Mouse (Mus musculus): ENCODE results near the gene Naglu. TPM values are rescaled to one million over a fixed set of nuclear protein-coding genes. Genes with fewer than 3 reads are reported as not detected.

The Naglu gene
- polyA plus RNA-seq (2017; shearing (Covaris generic)): 1 to 10 TPM; 6.8 to 9.0 TPM

DNA sequence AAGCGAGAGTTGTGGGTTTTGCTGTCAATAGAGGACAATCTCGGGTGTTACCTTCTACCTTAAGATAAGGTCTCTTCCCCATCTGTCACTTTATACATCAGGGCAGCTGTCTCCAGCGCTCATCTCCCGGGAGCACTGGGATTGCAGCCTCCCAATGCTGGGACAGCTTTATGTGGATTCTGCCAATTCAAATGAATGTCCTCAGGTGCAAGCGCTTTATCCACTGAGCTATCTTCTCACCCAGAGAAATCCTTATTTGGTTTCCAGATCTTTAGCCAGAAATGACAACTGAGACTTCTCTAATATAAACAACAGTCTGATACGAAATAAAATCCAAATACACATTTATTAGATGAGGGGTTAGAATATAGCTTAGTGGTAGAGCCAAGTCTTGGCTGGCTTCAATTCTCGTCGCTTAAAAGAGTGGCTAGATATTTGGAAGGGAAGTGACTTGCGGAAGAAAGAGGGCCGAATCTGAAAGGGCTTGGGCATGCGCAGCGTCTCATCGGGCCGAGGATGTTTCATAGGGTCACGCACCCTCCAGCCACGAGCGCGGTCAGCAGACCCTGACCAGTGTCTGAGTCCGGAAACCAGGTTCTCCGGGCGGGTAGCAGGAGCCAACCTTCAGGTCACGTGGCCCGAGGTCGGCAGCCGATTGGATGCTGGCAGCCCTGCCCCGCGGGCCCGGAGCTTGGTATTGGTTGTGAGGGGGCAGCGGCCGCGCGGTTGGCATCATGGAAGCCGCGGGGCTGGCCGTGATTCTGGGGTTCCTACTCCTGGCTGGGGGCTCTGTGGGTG lies at the start of gene Naglu:
TSS of gene Naglu (plus strand) at position 622 of the 798 bp plus-strand sequence.
- peak; percentile 96 for ATAC-seq

DNA sequence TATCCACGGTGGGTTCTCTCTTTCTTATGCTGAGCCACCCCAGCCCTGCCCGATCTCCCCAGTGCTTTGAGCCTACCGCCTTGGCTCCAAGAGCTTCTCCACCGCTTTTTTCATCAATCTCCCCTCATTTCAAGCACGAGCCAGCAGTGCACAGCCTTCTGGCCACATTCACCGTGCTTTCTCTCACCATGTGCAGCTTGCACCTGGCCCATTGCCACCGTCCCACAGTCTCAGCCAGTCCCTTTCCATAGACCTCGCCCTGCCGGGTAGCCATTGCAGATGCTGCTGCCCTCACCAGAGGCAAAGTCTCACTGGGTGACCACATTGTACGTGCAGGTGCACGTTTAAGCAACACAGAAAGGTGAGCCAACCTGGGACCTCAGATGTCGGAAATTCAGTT lies 46.4 kb upstream of the Naglu start:
- no peak for ATAC-seq

DNA sequence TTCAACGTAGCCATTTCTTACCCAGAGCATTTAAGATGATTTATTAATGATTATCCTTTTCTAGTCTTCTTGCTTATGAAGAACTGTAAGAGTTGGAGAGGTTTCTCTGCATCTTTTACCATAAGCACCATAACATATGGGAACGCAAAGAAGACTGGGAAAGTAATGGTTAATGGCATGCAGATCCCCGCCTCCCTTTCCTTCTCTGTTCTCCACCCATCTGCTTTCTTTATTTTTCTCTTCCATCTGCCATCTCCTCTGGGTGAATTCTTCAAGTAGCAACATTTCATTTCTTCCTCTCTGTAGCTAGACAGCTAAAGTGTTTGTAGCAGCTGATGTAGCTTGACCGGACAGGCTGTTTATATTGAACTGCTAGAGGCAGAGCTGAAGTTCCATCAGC lies 45.8 kb upstream of the Naglu start:
- ATAC-seq: no peak

DNA sequence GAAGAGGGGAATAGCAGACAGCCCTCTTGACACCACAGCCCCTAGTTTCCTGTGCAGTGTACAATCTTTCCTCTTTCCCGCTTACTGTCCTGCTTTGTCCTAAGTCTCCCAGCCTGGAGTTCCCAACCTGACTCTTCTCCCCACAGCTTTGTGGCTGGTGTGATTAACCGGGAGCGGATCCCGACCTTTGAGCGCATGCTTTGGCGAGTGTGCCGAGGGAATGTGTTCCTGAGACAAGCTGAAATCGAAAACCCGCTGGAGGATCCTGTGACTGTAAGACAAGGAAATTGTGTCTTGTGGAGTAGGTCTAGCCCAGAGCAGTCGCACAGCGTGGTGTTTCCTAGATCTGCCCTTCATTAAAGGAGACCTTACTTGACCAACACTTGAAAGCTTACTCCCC lies 42.7 kb upstream of the Naglu start:
- ATAC-seq: no peak

DNA sequence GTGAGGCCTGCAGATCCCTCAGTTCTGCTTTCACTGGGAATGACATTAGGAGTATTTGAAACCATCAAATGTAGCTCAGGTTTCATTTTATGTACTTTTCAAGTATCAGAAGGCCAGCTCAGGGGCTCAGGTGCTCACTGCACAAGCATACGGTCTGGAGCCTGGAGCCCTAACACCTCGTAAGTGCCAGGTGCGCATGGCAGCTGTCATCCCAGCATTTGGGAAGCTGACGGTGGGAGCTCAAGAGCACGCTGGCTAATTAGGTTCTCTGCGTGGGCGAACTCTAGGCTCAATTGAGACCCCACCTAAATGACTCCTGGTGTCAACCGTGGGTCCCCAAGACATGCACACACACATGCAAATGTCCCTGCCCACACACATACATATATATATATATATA lies 40.5 kb upstream of the Naglu start:
- no peak for ATAC-seq

DNA sequence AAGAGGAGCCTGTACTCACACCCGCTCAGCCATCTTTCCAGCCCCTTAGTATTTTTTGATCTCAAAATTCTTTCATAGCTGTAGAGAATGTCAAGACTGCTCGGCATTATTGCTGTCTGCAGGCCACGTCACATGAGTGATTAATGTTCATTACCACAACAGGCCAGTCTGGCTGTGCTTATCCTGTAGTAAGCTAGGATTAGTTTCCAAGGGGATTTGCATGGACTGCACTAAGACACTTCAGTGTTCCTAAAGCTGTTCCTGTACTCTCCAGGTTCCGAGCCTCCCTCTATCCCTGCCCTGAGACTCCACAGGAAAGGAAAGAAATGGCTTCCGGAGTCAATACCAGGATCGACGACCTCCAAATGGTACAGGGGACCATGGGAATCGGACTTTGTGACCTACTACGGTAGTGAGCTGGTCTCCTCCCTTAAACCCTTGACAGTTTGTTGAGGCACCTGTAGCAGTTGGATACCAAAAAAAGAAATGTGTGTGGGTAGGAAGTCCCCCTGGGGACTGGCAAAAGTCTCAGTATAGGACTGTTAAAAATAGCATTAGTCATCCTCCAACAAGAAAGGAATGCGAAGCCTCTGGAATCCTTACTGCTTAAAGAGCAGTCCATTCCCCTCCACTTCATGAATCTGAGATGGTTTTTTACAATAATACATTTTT lies 39.5 kb upstream of the Naglu start:
- ATAC-seq: no peak

DNA sequence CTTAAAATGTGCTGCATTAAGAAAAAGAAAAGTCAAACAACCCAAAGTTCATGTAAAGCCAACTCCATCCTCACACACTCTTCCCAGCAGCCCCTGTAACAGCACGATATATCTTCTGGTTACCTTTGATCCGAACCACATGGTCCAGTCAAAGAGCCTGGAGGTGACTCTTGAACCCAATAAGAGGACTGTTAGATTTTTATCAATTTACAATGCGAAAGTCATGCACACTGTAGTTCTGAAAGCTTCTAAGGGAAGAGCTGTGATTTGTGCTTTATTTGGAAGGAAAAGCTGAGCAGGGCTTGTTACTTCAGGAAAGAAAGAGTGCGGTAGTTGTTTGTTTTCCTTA lies 39.0 kb upstream of the Naglu start:
- ATAC-seq: no peak

DNA sequence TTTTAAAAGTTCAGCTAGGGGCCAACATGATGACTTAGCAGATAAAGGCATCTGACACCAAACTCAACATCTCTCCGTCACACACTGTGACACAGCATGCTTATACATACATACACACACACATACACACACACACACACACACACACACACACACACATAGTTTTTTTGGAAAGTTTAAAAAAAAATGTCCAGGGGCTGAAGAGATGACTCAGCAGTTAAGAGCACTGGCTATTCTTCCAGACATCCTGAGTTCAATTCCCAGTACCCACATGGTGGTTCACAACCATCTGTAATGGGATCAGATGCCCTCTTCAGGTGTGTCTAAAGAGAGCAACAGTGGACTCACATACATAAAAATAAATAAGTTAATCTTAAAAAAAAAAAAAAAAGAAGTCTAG lies 38.3 kb upstream of the Naglu start:
- no peak for ATAC-seq

DNA sequence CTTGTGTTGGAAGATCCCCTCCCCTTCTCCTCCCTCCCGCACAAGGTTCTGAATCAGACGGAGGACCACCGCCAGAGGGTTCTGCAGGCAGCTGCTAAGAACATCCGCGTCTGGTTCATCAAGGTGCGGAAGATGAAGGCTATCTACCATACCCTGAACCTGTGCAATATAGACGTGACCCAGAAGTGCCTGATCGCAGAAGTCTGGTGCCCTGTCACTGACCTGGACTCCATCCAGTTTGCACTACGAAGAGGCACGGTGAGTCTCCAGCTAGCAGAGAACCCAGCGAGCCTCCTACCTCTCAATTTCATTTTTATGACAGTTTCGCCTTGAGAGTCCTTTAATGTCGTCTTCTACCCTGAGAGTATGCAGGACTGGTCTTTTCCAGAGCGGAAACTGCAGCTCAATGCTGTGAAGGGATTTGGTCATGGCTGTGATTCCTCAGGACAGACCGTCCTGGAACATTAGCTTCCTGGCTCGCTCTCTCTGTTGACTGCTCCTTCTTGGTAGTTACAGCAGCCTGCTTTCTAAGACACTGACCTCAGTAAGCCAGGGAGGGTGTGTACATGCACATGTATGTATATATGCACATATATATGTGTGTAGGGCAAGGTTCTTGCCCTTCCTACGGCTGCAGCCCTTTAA lies 35.8 kb upstream of the Naglu start:
- no peak for ATAC-seq

DNA sequence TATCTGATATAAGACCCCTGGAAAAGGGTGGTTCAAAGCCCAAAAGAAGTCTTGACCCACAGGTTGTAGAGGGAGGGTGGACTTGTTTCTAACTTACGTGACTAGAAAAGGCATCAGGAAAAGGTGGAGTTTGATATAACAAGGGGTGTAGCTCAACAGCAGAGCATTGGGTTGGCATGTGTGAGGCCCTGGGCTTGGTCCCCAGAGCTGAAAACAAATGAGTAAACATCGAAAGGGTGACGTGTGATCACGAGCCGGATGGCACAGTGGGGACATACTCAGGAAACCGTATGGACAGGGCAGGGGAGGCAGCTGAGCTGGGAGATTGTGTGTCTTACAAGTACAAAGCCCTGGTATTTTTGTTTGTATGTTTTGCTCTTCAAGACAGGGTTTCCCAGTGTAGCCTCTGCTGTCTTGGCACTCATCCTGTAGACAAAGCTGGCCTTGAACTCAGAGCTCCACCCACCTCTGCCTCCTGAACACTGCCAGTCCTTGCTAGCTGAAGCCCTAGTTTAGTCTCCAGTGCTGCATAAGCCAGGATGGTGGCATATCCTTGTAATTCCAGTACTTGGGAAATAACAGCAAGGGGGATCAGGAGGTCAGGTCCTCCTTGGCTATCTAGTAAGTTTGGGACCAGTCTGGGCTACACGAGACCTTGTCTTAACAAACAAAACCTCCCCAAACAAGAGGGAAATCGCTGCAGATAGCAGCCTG lies 35.0 kb upstream of the Naglu start:
- no peak for ATAC-seq

DNA sequence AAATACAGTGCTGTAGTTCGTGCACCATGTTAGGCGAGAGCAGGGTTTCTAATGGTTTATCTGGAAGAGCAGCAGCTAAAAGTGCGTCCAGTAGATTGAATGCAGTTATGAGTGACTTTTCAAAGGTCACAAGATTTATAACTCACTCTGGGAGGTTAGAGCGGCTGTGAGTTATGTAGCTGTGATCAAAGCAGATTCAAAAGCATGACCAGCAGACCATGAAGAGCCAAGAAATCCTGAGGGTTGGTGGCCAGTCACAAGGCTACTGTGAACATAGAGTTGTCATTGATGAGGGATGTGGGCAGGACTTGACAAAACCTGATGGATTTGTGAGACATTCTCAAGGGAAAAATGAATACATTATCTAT lies 34.5 kb upstream of the Naglu start:
- no peak for ATAC-seq

DNA sequence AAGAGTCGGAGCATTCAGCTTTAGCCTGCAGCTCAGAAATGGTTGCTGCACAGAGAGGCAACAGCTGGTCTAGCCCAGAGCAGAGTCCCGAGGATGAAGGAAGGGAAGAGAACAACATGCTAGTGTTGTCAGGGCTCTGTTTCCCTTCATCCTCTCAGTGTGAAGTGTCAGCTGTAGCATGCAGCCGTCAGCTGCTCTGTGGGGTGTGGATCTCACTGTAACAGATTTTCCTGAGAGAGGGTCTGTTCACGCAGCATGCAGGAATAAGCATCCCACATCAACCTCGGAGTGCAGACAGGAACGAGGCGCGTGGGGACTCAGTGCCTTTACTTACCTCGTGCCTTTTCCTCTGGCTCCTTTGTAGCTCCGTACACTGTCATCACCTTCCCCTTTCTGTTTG lies 32.0 kb upstream of the Naglu start:
- ATAC-seq: no peak

DNA sequence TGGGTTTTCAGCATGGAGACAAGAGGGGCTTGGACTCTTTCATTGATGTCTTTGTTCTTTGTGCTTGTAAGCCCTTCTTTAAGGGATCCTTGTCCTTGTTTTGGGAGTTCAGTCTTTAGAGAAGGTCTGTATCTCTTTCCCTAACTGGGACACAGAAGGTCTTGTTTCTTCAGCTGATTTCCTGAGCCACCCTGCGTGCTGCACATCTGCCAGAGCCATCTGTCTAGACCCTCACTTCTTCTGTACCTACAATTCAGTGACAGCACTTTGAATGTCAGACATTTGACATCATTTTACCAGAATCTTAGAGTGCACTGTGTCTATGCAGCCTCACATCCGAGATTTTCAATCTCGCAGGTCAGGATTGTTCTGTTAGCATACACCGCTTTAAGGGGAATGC lies 24.0 kb upstream of the Naglu start:
- ATAC-seq: no peak

DNA sequence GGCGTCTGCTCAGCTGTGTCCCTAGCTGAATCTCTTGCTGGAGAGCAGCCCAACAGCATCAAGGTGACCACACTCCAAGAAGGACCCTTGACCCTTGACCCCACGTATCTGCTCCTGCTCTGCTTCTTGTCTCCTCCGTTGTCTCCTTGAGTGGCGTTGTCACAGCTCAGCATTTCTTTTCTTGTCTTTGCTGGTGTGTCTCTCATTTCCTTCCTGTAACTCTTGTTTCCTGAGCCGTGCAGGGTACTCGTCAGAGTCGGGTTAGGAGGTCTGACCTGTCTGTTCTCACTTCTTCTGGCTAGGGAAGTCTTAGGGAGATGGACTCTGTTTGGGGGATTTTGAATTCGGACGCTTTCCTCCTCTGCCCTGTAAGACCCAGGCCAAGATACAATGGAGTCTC lies 23.4 kb upstream of the Naglu start:
- ATAC-seq: no peak

DNA sequence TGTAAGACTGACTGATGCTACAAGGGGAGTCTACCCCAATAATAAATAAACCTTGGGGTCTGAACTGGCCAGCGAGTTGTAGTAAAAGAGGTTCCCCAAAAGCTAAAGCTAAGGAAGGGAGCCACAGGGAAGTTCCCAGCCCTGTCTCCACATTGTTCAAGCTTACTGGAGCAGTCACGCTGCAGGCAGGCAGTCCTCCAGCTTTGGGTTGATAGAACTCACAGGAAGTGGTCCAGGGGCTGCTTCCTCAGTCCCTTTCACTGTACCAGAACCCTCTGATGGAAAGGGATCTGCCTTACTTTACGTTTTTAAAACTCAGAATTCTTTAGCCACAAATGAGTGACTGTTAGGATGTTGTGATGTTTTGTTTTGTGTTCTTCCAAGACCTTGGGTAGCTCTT lies 22.3 kb upstream of the Naglu start:
- ATAC-seq: no peak

DNA sequence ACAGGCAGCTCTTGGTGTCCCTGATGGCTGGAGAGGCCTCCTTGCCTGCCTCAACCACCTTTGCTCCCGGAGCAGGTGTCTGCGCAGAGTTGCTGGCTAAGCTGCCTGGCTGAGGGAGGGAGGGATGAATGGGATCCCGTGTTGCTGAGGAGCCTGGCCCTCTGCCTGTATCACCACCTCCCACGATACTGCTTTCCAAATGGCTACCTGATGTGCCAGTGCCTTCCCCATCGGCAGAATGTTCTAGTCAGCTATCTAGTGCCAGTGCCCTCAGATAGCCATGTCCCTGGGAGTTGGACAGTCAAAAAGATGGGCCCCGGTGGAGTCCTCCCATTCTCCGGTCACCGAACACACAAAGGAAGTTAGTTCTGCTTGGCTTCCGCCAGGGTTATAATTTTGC lies 19.5 kb upstream of the Naglu start:
- ATAC-seq: no peak

DNA sequence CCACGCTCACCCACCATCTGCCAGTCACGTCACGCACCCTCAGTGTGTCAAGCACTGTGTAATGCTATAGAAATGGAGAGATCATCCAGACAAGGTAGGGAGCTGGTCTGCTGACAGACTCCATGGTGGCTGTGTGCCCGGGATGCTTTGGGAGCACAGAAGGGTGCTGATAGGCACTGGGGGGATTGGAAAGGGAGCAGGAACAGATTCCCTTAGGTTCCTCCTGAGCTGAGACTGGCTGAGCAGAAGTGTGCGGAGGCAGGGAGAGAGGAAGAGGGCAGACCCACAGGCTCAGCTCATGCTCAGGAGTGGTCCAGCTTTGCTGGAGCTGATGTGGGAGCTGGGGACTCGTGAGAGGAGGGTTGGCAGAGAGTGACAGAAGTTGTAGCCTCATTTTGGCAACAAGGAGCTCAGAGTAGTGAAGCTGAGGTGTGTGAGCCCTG lies 18.7 kb upstream of the Naglu start:
- ATAC-seq: no peak

DNA sequence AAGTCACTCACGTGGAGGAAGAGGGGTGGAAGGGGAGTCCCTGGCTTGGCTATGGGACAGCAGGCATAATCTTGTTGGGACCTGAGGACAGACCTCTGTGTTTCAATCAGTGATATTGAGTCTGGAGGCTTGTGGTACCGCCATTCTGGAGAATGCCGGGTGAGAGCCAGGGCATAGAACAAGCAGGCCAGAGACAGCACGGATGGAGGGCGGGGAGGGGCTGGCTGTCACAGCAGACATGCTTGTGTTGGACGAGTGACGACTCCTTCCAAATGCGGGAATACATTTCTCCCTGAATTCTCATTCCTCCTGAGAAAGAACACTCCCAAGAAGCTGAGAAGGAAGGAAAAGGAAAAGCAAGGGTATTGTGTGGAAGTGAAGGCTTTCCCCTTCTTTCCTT lies 18.2 kb upstream of the Naglu start:
- ATAC-seq: no peak

DNA sequence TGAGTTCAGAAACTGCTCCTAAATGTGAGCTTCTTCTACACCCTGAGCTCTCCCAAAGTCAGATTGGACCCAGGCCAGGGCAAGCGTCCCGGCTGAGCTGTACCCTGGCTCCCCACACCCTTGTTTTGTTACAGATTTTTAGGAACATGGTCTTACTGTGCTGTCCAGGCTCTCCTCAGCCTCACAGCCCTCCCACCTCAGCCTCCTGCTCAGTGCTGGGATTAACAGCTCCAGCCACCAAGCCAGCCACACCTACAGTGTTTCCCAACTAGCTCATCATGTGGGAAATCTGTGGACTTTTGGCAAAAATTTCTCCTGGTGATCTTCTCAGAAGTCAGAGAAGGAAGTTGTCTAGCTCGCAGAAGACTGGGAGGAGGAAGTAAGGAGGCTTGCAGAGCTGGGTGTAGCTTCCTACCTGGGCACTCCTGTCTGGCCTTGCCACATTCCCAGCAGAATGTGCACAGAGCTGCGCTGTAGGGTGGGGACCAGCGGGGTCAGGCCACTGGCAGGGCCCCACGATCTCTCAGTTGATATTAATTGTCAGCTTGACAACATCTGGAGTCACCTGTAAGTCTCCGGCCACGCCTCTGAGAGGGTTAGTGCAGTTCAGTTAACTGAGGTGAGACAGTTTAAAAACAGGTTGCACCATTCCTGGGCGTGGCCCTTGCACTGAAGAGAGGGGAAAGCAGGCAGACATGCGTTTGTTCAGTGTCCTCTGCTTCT lies 16.9 kb upstream of the Naglu start:
- no peak for ATAC-seq

DNA sequence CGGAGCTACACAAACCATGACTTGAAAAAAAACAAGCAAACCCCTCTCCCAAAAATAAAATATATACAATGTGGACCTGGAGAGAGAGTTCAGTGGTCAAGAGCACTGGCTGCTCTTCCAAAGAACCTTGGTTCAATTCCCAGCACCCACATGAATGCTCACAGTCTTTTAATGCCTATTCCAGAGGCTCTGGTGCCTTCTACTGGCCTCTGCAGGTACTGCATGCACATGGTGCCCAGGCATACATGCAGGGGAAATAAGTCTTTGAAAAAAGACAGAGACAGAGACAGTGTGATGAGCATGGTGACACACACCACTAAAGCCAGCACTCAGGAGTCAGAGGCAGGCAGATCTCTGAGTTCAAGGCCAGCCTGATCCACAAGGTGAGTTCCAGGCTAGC lies 15.8 kb upstream of the Naglu start:
- no peak for ATAC-seq

DNA sequence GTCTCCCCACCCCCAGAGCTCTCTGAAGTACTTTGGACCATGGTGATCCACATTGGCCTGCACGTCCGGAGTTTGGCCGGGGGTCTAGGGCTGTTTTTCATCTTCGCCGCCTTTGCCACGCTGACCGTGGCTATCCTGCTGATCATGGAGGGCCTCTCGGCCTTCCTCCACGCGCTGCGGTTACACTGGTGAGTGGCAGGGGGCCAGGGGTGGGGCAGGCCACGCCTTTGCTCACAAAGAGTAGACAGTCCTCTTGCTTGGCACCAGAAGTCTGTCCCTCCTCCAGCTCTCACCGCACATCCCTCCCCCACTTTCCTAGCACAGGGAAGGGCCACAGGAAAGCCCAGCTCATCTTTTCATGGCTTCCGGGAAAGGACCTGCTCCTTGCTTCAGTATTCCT lies 14.4 kb upstream of the Naglu start:
- ATAC-seq: no peak

DNA sequence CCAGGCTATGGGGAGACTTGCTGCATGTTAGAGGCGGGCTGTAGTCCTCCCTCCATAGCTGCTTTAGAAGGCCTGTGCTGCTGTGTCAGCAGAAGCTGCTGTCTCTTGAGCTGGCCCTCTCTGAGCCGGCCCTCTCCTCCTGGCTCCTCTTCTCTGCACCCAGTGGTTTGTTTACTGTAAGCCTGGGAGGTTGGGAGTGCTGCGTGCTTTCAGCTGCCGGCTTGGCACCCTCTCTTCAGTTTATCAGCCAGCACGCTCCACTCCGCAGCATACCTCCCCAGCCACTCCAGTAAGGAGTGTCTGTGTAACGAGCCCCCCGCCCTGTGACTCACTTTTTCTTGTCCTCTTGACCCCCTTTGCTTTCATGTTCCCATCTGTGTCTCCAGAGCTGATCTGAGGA lies 12.9 kb upstream of the Naglu start:
- ATAC-seq: no peak

DNA sequence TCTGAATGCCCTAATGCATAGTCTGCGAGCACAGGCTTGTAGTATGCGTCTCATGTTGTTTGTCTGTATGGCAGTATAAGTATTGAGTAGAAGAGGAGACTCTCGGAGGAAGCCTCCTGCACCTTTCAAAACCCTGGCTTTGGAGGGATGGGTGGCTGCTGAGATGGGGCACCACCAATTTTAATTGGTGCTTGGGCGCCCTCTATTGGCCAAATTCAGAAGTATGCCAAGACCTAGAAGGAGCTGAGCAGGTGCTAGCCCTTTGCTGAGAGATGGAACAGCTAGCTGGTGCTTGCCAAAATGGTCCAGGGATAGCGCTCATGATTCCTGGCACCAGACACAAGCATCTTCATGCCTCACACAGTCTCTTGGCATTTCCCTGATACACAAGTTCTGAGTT lies 12.0 kb upstream of the Naglu start:
- peak; percentile 76 for ATAC-seq
